Mouse (Mus musculus) induced T-regulatory cell, adult 2 months (primary cell): ENCODE measurements around the gene Olfr659.

Experiments
- DNase-seq: peaks from one replicate; pipeline ENCODE4 v3.0.0-alpha.2; 2012; ENCODE audit warnings: low read depth

The Olfr659 gene

DNA sequence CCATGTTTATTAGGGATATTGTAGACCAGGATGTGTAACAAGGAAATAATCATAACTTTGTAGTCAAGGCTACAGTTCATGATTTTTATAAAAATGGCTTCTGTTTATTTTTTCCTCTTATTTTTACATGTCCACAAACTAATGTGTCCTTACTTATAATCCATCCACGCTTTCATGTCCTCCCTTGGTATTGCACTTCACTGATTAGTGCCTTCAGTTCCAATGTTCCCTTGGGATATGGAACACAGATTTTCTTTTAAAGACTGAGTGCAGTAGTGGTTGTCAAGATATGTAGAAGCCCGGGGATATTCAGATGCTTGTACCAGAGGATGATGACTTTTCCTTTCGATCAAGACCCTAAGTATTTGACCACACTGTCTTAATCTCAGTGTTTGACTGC is at the start of gene Olfr659:
Gene Olfr659, plus strand, starts transcription at position 301 of the 400 bp plus-strand sequence.
- no peak for DNase-seq

- DNase-seq, result no peak
Measured at GRCm38 (mm10) chr7:104624494-104624893, 42.1 kb upstream of the Olfr659 start, which contains the start of gene Olfr657. Gene Olfr657, plus strand, starts transcription at chr7:104624794.

DNA sequence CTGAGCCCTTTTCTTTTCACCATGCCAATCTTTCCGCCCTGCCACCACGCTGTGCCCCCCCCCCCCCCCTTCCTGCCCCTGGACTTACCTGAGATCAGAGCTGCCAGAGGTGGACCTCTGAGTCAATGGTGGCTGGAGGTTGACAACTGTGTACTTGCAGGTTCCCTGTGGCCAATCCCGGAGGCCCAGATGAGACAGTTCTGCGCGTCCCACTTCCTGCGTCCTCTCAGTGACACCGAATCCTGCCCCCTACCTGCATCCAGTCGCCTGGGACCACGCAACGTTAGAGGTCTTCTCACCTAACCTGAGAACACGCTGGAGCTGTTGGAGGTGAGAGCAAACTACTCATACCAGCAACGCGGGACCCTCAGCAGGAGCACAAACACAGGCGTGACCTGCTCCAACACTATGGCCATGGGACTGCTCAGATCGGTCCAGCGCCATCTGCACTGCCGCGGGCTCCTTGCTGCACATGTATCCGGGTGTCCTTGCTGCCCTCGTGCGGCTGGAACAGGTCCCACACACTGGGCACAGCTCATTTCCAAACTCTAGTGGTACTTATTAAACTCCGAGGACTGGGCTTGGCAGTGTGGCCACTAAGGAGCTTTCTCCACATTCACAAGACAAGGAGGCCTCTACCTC is 19.6 kb upstream of the Olfr659 start, which contains the start of gene Olfr658:
Gene Olfr658, minus strand, starts transcription at position 465 of the 642 bp plus-strand sequence.
- DNase-seq, result peak; percentile 44

DNA sequence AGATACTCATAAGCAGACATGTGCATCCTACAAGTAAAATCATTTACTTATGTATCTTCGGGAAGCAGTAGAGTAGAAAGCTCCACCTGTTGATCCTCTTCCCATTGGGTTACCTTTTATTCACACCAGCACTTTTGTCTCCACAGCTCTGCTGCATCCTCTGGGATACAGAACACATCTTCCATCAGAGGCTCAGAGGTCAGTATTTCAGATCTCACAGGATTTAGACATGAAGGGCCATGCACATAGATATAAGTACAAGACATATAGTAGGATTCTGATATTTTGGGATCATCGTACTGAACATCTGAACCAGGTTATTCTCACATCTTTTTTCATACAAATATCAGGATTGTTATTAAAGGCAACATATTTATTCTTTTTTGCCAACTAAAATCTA is 19.6 kb downstream of the Olfr659 start, which contains the start of gene Olfr661:
Gene Olfr661, plus strand, starts transcription at position 301 of the 400 bp plus-strand sequence.
- no peak for DNase-seq
